Mouse (Mus musculus) gastrocnemius, postnatal 36 days (tissue): ENCODE measurements at regions not wholly inside any gene's neighbourhood (a gene's known extent, or its start where the extent isn't known, plus 50 kb on each side); places are given as distances from the start of the nearest gene placed in this dataset.

Experiments used
- DNase-seq, 2 experiments: peaks; one replicate each; pipeline ENCODE4 v3.0.0; 2022
- intact Hi-C: fragments of 180-260 bp; cut with DNase I; formaldehyde crosslinking; loops from one replicate; pipeline ENCODE4 v1.15.1; 2025

- DNase-seq = no peak
- intact Hi-C loops = loop anchor here (5.0 kb wide), 3 partner anchors 78 to 213 kb away; partner anchors contain the start of genes Camkmt, Ppm1b and Prepl
These were observed 77.4 kb upstream of the Ppm1b start for GRCm38 (mm10) chr17:84879146-84879545.

DNA sequence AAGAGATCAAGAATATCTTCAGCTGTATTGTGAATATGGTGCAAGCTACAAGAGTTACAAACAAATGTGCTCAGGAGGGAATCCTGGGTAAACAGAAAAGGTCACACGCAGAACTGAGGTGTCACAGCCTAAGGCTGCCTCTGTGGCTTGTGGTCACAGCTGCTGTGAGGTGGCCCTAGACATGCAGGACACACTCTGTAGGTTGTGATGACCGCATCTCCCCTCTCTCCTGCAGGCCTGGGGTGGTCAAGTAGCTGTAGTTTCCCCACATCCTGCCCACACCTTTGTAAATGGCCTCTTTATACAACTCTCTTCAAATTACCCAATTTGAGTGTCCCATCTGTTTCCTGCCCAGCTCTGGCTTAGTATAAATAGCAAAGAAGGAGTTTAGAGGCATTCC, 75.6 kb upstream of the Ppm1b start:
- DNase-seq = no peak
- intact Hi-C loops = no loop called here

- intact Hi-C loops = no loop called here
- DNase-seq = no peak
These were observed 68.0 kb upstream of the Ppm1b start for GRCm38 (mm10) chr17:84888525-84888924.

- no peak for DNase-seq
- intact Hi-C loops = no loop called here
These were observed 65.5 kb upstream of the Ppm1b start for GRCm38 (mm10) chr17:84890871-84891599.

DNA sequence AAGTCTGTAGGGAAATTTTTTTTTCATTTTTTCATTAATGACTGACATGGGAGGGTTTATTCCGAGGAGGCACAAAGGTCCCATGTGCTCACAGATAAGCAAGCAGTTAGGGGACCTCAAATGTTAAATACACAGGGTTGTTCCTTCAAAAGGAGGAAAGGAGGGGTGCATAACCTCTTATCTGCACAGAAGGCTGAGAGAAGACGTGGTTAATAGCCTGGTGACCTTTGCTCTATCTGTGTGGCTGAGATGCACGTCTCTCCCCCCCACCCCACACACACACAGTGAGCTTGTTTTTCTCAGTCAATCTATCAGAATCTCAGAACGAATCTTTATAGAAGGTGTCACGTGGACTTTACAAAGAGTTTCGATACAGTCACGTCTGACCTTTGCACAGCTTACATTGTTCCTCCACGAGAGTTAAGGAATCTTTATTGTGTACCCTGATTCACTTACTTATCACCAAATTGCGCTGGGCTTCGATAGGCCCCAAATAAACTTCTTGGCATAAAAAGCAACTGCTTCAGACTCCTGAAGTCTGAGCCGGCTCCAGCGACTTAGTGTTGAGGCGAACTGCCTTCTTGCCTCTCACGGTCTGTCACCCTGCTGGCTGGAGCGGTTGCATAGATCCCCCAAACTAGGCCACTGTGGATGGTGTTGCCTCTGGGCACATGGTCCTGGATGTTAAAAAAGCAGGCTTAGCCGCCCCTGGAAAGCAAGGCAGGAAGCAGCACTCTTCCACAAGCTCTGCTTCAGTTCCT, 63.1 kb upstream of the Ppm1b start:
- no peak for DNase-seq
- intact Hi-C loops = no loop called here

- intact Hi-C loops = no loop called here
- DNase-seq = no peak
These were observed 61.0 kb upstream of the Ppm1b start for GRCm38 (mm10) chr17:84895526-84895925.

- intact Hi-C loops = no loop called here
- DNase-seq = no peak
These were observed 60.0 kb upstream of the Ppm1b start for GRCm38 (mm10) chr17:84896572-84896971.

- DNase-seq = no peak
- intact Hi-C loops = no loop called here
These were observed 58.1 kb upstream of the Ppm1b start for GRCm38 (mm10) chr17:84898407-84898806.

DNA sequence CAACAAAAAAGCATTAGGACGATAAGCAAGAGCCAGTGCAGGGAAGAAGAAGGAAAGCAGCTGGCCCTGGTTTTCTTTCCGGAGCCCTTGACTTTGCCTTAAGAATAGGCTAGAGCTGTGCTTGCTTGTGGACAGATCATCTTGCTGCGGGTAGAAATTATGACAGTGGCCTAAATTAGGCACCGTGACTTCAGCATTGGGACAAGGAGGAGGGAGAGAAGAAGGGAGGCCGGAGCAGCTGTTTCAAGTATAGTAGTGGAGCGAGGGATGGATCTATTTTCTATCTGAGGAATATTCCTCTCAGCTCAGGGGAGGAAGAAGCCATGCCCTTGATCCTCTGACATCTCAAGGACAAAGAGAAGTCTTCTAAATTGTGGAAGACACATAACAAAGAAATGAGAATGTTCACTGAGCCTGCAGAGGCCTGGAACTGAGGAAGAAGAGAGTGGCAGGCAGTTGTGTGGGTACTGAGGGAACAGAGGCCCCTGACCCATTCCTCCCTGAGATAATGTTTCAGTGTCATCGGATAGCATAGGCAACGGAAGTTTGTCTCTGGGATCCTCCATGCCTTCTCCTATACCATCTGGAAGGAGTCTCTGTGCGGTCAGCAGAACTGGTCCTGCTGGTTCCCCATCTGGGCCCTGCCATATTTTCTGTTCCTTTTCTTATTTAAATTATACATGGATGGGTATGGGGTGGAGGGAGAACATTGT, 52.8 kb upstream of the Ppm1b start:
- intact Hi-C loops = no loop called here
- no peak for DNase-seq
